In genomic region chr19:25200081-25200860, GRCm38 (mm10) we compare ENCODE assay signal across 11 mouse cellular contexts. TPM values are rescaled to one million over a fixed set of nuclear protein-coding genes. Genes with fewer than 3 reads are reported as not detected.
DNase-seq lines count a peak whose midpoint lies in the region; ATAC-seq and TF ChIP-seq lines count a peak whose summit lies in the region.
"Had no signal": no experiment of that assay in that cellular context is flagged by ENCODE, and none has a peak within 500 bp of the region (broad histone marks: within the 10 kb centered on the region; RNA-seq: fewer than 3 reads in every experiment).

No protein-coding gene starts in this region.

- peak; percentile 22 for DNase-seq in hindbrain, postnatal 0 days (ENCODE audit: low spot score)
- no peak for DNase-seq in hindbrain, embryonic 14.5 days (ENCODE audit: low spot score)
- peak; percentile 45 for DNase-seq in NIH3T3 (ENCODE audit: low read depth)
- peak; percentile 32 for DNase-seq in embryonic facial prominence, embryonic 10.5 days (ENCODE audit: low spot score)
- peak; percentile 85 for DNase-seq in kidney, postnatal 14 days
- no peak for DNase-seq in urinary bladder, postnatal 14 days (ENCODE audit: low spot score)
- DNase-seq: cerebellum, adult 11 months; gastrocnemius, postnatal 10 days had no signal

- no peak for TF ChIP-seq CTCF in hindbrain, postnatal 0 days (IDR thresholded peaks at IDR 0.05; ENCODE audit: low read depth)

- H3K9ac ChIP-seq in hindbrain, postnatal 0 days (replicated peaks; ENCODE audit: low read length): no peak overlapping the region
- H3K9ac ChIP-seq in hindbrain, embryonic 14.5 days: no peak overlapping the region
- no peak overlapping the region for H3K9ac ChIP-seq in neural tube, embryonic 15.5 days (replicated peaks)
- H3K9ac ChIP-seq: neural tube, embryonic 13.5 days had no signal

- no peak overlapping the region for H3K4me3 ChIP-seq in hindbrain, postnatal 0 days (ENCODE audit: low read length)
- no peak overlapping the region for H3K4me3 ChIP-seq in hindbrain, embryonic 14.5 days (replicated peaks; ENCODE audit: low read length)
- H3K4me3 ChIP-seq in embryonic facial prominence, embryonic 10.5 days: no peak overlapping the region
- H3K4me3 ChIP-seq in neural tube, embryonic 15.5 days (replicated peaks): no peak overlapping the region
- H3K4me3 ChIP-seq: neural tube, embryonic 13.5 days had no signal

- no peaks in the 10 kb centered on the region for H3K36me3 ChIP-seq in hindbrain, postnatal 0 days (ENCODE audit: insufficient read depth, low read length)
- no peaks in the 10 kb centered on the region for H3K36me3 ChIP-seq in hindbrain, embryonic 14.5 days (replicated peaks; ENCODE audit: control insufficient read depth, insufficient read depth)
- no peaks in the 10 kb centered on the region for H3K36me3 ChIP-seq in embryonic facial prominence, embryonic 10.5 days (replicated peaks)
- H3K36me3 ChIP-seq in neural tube, embryonic 15.5 days: no peaks in the 10 kb centered on the region
- H3K36me3 ChIP-seq: neural tube, embryonic 13.5 days had no signal

- H3K9me3 ChIP-seq in hindbrain, postnatal 0 days (ENCODE audit: low read length): no peaks in the 10 kb centered on the region
- no peaks in the 10 kb centered on the region for H3K9me3 ChIP-seq in hindbrain, embryonic 14.5 days (ENCODE audit: control insufficient read depth, low read length)
- H3K9me3 ChIP-seq in embryonic facial prominence, embryonic 10.5 days: no peaks in the 10 kb centered on the region
- H3K9me3 ChIP-seq in neural tube, embryonic 15.5 days (replicated peaks): no peaks in the 10 kb centered on the region
- H3K9me3 ChIP-seq: neural tube, embryonic 13.5 days had no signal

- H3K4me1 ChIP-seq in hindbrain, postnatal 0 days (ENCODE audit: insufficient read depth, low read length): no peaks in the 10 kb centered on the region
- 0 out of 2 replicates have a peak, but pooled peaks cover 3% of the 10 kb centered on the region for H3K4me1 ChIP-seq in hindbrain, embryonic 14.5 days (replicated peaks; ENCODE audit: control insufficient read depth, insufficient read depth, low read length)
- H3K4me1 ChIP-seq in embryonic facial prominence, embryonic 10.5 days: peaks cover 32% of the 10 kb centered on the region
- peaks cover 6% of the 10 kb centered on the region; the same call in 1 of the 2 replicates for H3K4me1 ChIP-seq in neural tube, embryonic 15.5 days
- H3K4me1 ChIP-seq: neural tube, embryonic 13.5 days had no signal

- WGBS in hindbrain, postnatal 0 days: 65% methylated on average over 13 of the region's 13 CpGs
- WGBS in hindbrain, embryonic 14.5 days: 67% methylated on average over 13 of the region's 13 CpGs
- 72% methylated on average over 13 of the region's 13 CpGs for WGBS in embryonic facial prominence, embryonic 10.5 days
- WGBS in neural tube, embryonic 15.5 days: 75% methylated on average over 13 of the region's 13 CpGs

- no peak overlapping the region for H3K4me2 ChIP-seq in hindbrain, postnatal 0 days (ENCODE audit: low read depth, low read length)
- H3K4me2 ChIP-seq in hindbrain, embryonic 14.5 days (replicated peaks): no peak overlapping the region
- no peak overlapping the region for H3K4me2 ChIP-seq in neural tube, embryonic 15.5 days
- H3K4me2 ChIP-seq: neural tube, embryonic 13.5 days had no signal

- ATAC-seq in hindbrain, postnatal 0 days: no peak
- no peak for ATAC-seq in hindbrain, embryonic 14.5 days (ENCODE audit: low FRiP score)
- no peak for ATAC-seq in neural tube, embryonic 15.5 days (ENCODE audit: low FRiP score)

- no peaks in the 10 kb centered on the region for H3K27me3 ChIP-seq in hindbrain, postnatal 0 days (ENCODE audit: insufficient read depth, low read length)
- no peaks in the 10 kb centered on the region for H3K27me3 ChIP-seq in hindbrain, embryonic 14.5 days (ENCODE audit: control insufficient read depth, insufficient read depth, low read length)
- no peaks in the 10 kb centered on the region for H3K27me3 ChIP-seq in embryonic facial prominence, embryonic 10.5 days (replicated peaks; ENCODE audit: low read depth, poor library complexity, severe bottlenecking)
- no peaks in the 10 kb centered on the region for H3K27me3 ChIP-seq in neural tube, embryonic 15.5 days (replicated peaks)
- H3K27me3 ChIP-seq: neural tube, embryonic 13.5 days had no signal

- no peak overlapping the region for H3K27ac ChIP-seq in hindbrain, postnatal 0 days
- no peak overlapping the region for H3K27ac ChIP-seq in hindbrain, embryonic 14.5 days
- H3K27ac ChIP-seq in embryonic facial prominence, embryonic 10.5 days (replicated peaks): peak overlapping the region; percentile 71
- H3K27ac ChIP-seq in neural tube, embryonic 15.5 days (replicated peaks): no peak overlapping the region
- H3K27ac ChIP-seq: neural tube, embryonic 13.5 days had no signal

RNA-seq across cellular contexts. Expression of gene Kank1, which starts 36.5 kb away (rescaled TPM):
- total RNA-seq in hindbrain, postnatal 0 days (2014; rRNA removed): 21.9 and 23.3 TPM in 2 replicates
- 13.4 and 13.5 TPM in 2 replicates for polyA plus RNA-seq in hindbrain, postnatal 0 days (2015; fragmentation: Nextera tagmentation; extraction: Ambion mirVana)
- polyA plus RNA-seq in hindbrain, embryonic 14.5 days (2014; fragmentation: Nextera tagmentation; extraction: Ambion mirVana): 9.2 and 12.2 TPM in 2 replicates
- 20.5 and 23.5 TPM in 2 replicates for polyA plus RNA-seq in embryonic facial prominence, embryonic 10.5 days (2016; fragmentation: Nextera tagmentation; extraction: Ambion mirVana)
- 12.6 and 14.7 TPM in 2 replicates for polyA plus RNA-seq in neural tube, embryonic 15.5 days (2015; fragmentation: Nextera tagmentation; extraction: Ambion mirVana)
- total RNA-seq: megakaryocyte-erythroid progenitor cell, adult 5-6 weeks had no signal

Comparison
In these comparisons a context has a peak if more than half of its experiments do, and no peak if none do; other contexts are left out.
1. DNase-seq: peak in hindbrain, postnatal 0 days (single experiment), NIH3T3 (single experiment), embryonic facial prominence, embryonic 10.5 days (single experiment) and kidney, postnatal 14 days (single experiment); none in hindbrain, embryonic 14.5 days (single experiment) and urinary bladder, postnatal 14 days (single experiment).